7 mouse cellular contexts compared by ENCODE assay signal in genomic region chr10:70594007-70594406, GRCm38 (mm10).
A peak's percentile ranks its signal among the peaks of the same experiment; 100 is the strongest.
DNase-seq lines count a peak whose midpoint lies in the region; ATAC-seq and TF ChIP-seq lines count a peak whose summit lies in the region.

No protein-coding gene starts in this region.

- 0 out of 2 replicates have a peak overlapping the region, but pooled peaks have one; percentile 25 for H3K27ac ChIP-seq in kidney, adult 2 months (ENCODE audit: insufficient read depth, low read depth, low read length)
- H3K27ac ChIP-seq in kidney, embryonic 14.5 days (ENCODE audit: low read depth, low read length), result no peak overlapping the region
- 0 out of 2 replicates have a peak overlapping the region, but pooled peaks have one; percentile 28 for H3K27ac ChIP-seq in left cerebral cortex, adult 2 months
- H3K27ac ChIP-seq in forebrain, embryonic 11.5 days (ENCODE audit: low read depth, low read length), result no peak overlapping the region

- DNase-seq in kidney, adult 2 months, result peak; percentile 74
- DNase-seq in ZHBTc4 (ENCODE audit: low read depth, low spot score), result peak; percentile 75
- peak; percentile 37 to 42 for DNase-seq in cerebellum, postnatal 36 days
- DNase-seq in left cerebral cortex, adult 2 months (ENCODE audit: extremely low spot score in 1 of 2, low spot score in 2 of 2), result peak in 1 of 2 experiments; percentile 23
- DNase-seq in spleen, postnatal 4 days (ENCODE audit: low spot score in 2 of 2), result no peak
- DNase-seq in forebrain, embryonic 11.5 days (ENCODE audit: low spot score), result no peak

- no peaks in the 10 kb centered on the region for H3K36me3 ChIP-seq in kidney, adult 2 months (ENCODE audit: control insufficient read depth, insufficient read depth, low read length)
- H3K36me3 ChIP-seq in kidney, embryonic 14.5 days (ENCODE audit: control insufficient read depth, insufficient read depth, low read length), result no peaks in the 10 kb centered on the region
- H3K36me3 ChIP-seq in forebrain, embryonic 11.5 days (ENCODE audit: control insufficient read depth, insufficient read depth, low read length), result no peaks in the 10 kb centered on the region

- TF ChIP-seq POLR2A in kidney, adult 2 months (IDR thresholded peaks at IDR 0.05; ENCODE audit: low read depth, low read length), result no peak

- TF ChIP-seq CTCF in kidney, adult 2 months (conservative IDR thresholded peaks at IDR 0.05; ENCODE audit: insufficient read depth, insufficient read length, low read depth, low read length), result no peak; the same call in 1 of the 2 replicates
- peak; percentile 69 for TF ChIP-seq CTCF in left cerebral cortex, adult 2 months (IDR thresholded peaks at IDR 0.05)

- no peak overlapping the region for H3K9ac ChIP-seq in kidney, embryonic 14.5 days (ENCODE audit: low read depth, low read length)
- no peak overlapping the region for H3K9ac ChIP-seq in forebrain, embryonic 11.5 days (ENCODE audit: low read length)

- H3K9me3 ChIP-seq in kidney, embryonic 14.5 days (ENCODE audit: control insufficient read depth, low read length), result no peaks in the 10 kb centered on the region
- no peaks in the 10 kb centered on the region for H3K9me3 ChIP-seq in forebrain, embryonic 11.5 days (ENCODE audit: control insufficient read depth, low read length)

- no peak overlapping the region for H3K4me3 ChIP-seq in kidney, adult 2 months (ENCODE audit: insufficient read depth, low read depth, low read length)
- no peak overlapping the region for H3K4me3 ChIP-seq in kidney, embryonic 14.5 days (ENCODE audit: low read length)
- no peak overlapping the region for H3K4me3 ChIP-seq in left cerebral cortex, adult 2 months
- no peak overlapping the region for H3K4me3 ChIP-seq in forebrain, embryonic 11.5 days (ENCODE audit: low read depth, low read length)

- no peak for ATAC-seq in kidney, embryonic 14.5 days (ENCODE audit: low FRiP score, low TSS enrichment)
- no peak for ATAC-seq in forebrain, embryonic 11.5 days (replicated peaks; ENCODE audit: low FRiP score)

- peaks cover 3% of the 10 kb centered on the region; the same call in 1 of the 2 replicates for H3K4me1 ChIP-seq in kidney, adult 2 months (ENCODE audit: control insufficient read depth, insufficient read depth, low read length)
- no peaks in the 10 kb centered on the region for H3K4me1 ChIP-seq in kidney, embryonic 14.5 days (ENCODE audit: control insufficient read depth, insufficient read depth, low read length)
- H3K4me1 ChIP-seq in forebrain, embryonic 11.5 days (replicated peaks; ENCODE audit: control insufficient read depth, insufficient read depth, low read length), result 0 out of 2 replicates have a peak, but pooled peaks cover 2% of the 10 kb centered on the region

- no peak overlapping the region for H3K4me2 ChIP-seq in kidney, embryonic 14.5 days (replicated peaks; ENCODE audit: low read depth, low read length)
- H3K4me2 ChIP-seq in forebrain, embryonic 11.5 days (ENCODE audit: low read depth, low read length, severe bottlenecking), result no peak overlapping the region

- H3K27me3 ChIP-seq in kidney, adult 2 months (replicated peaks; ENCODE audit: control insufficient read depth, insufficient read depth, low read length), result no peaks in the 10 kb centered on the region
- peaks cover 3% of the 10 kb centered on the region; the same call in 1 of the 2 replicates for H3K27me3 ChIP-seq in kidney, embryonic 14.5 days (ENCODE audit: control insufficient read depth, insufficient read depth, low read length)
- no peaks in the 10 kb centered on the region for H3K27me3 ChIP-seq in forebrain, embryonic 11.5 days (ENCODE audit: control insufficient read depth, insufficient read depth, low read length)

- intact Hi-C loops in left cerebral cortex, adult 2 months (cut with DNase I), result loop anchor here (10.0 kb wide), 1 partner anchor 621 kb away; no protein-coding TSS in a partner anchor

- 57% methylated on average over 1 of the region's 1 CpGs for WGBS in kidney, adult 2 months
- 57% methylated on average over 1 of the region's 1 CpGs for WGBS in kidney, embryonic 14.5 days
- WGBS in forebrain, embryonic 11.5 days, result 56% methylated on average over 1 of the region's 1 CpGs

Comparison
In these comparisons a context has a peak if more than half of its experiments do, and no peak if none do; other contexts are left out.
1. H3K27ac ChIP-seq: peak in kidney, adult 2 months (single experiment) and left cerebral cortex, adult 2 months (single experiment); none in kidney, embryonic 14.5 days (single experiment) and forebrain, embryonic 11.5 days (single experiment).
2. DNase-seq: peak in kidney, adult 2 months (single experiment), ZHBTc4 (single experiment) and cerebellum, postnatal 36 days (2 of 2); none in spleen, postnatal 4 days (0 of 2) and forebrain, embryonic 11.5 days (single experiment).